Mouse (Mus musculus): ENCODE data around the gene Xpo6.

Xpo6 gene

GRCm38 (mm10) chr7:126134634-126135321 lies 65.5 kb downstream of the Xpo6 start:
- no peak for DNase-seq (ENCODE audit: extremely low read depth, insufficient read length, low spot score)

GRCm38 (mm10) chr7:126127673-126128072 lies 72.6 kb downstream of the Xpo6 start:
- no peak for DNase-seq (ENCODE audit: extremely low read depth, insufficient read length, low spot score)

- no peak for DNase-seq (ENCODE audit: extremely low read depth, insufficient read length, low spot score)
Measured at GRCm38 (mm10) chr7:126126502-126126901, 73.8 kb downstream of the Xpo6 start.

- no peak for DNase-seq (ENCODE audit: extremely low read depth, insufficient read length, low spot score)
Measured at GRCm38 (mm10) chr7:126121533-126121932, 78.8 kb downstream of the Xpo6 start.

GRCm38 (mm10) chr7:126119819-126120218 lies 80.5 kb downstream of the Xpo6 start:
- DNase-seq (ENCODE audit: extremely low read depth, insufficient read length, low spot score), result no peak

GRCm38 (mm10) chr7:126113263-126113662 lies 87.0 kb downstream of the Xpo6 start:
- no peak for DNase-seq (ENCODE audit: extremely low read depth, insufficient read length, low spot score)

- no peak for DNase-seq (ENCODE audit: extremely low read depth, insufficient read length, low spot score)
Measured at GRCm38 (mm10) chr7:126111230-126111629, 89.1 kb downstream of the Xpo6 start.

- DNase-seq (ENCODE audit: extremely low read depth, insufficient read length, low spot score), result no peak
Measured at GRCm38 (mm10) chr7:126109898-126110297, 90.4 kb downstream of the Xpo6 start.

GRCm38 (mm10) chr7:126100440-126100839 lies 99.9 kb downstream of the Xpo6 start:
- no peak for DNase-seq (ENCODE audit: extremely low read depth, insufficient read length, low spot score)

- DNase-seq (ENCODE audit: extremely low read depth, insufficient read length, low spot score), result no peak
Measured at GRCm38 (mm10) chr7:126099835-126100234, 100.5 kb downstream of the Xpo6 start.

GRCm38 (mm10) chr7:126099163-126099775 lies 101.0 kb downstream of the Xpo6 start:
- no peak for DNase-seq (ENCODE audit: extremely low read depth, insufficient read length, low spot score)

GRCm38 (mm10) chr7:126097219-126097915 lies 102.9 kb downstream of the Xpo6 start:
- DNase-seq (ENCODE audit: extremely low read depth, insufficient read length, low spot score), result peak; percentile 66

GRCm38 (mm10) chr7:126096596-126096995 lies 103.7 kb downstream of the Xpo6 start:
- no peak for DNase-seq (ENCODE audit: extremely low read depth, insufficient read length, low spot score)

- DNase-seq (ENCODE audit: extremely low read depth, insufficient read length, low spot score), result no peak
Measured at GRCm38 (mm10) chr7:126094738-126095137, 105.6 kb downstream of the Xpo6 start.

GRCm38 (mm10) chr7:126093162-126093561 lies 107.1 kb downstream of the Xpo6 start:
- DNase-seq (ENCODE audit: extremely low read depth, insufficient read length, low spot score), result no peak

GRCm38 (mm10) chr7:126089782-126090181 lies 110.5 kb downstream of the Xpo6 start:
- DNase-seq (ENCODE audit: extremely low read depth, insufficient read length, low spot score), result no peak

GRCm38 (mm10) chr7:126088155-126088554 lies 112.1 kb downstream of the Xpo6 start:
- no peak for DNase-seq (ENCODE audit: extremely low read depth, insufficient read length, low spot score)

- DNase-seq (ENCODE audit: extremely low read depth, insufficient read length, low spot score), result no peak
Measured at GRCm38 (mm10) chr7:126087602-126088001, 112.7 kb downstream of the Xpo6 start.

GRCm38 (mm10) chr7:126086321-126086741 lies 114.0 kb downstream of the Xpo6 start:
- no peak for DNase-seq (ENCODE audit: extremely low read depth, insufficient read length, low spot score)

- DNase-seq (ENCODE audit: extremely low read depth, insufficient read length, low spot score), result no peak
Measured at GRCm38 (mm10) chr7:126085154-126085553, 115.1 kb downstream of the Xpo6 start.

- DNase-seq (ENCODE audit: extremely low read depth, insufficient read length, low spot score), result no peak
Measured at GRCm38 (mm10) chr7:126083980-126084348, 116.3 kb downstream of the Xpo6 start.
